Mouse (Mus musculus) cerebellum, adult 2 months (tissue): ENCODE data around the gene Lrrc30.

Source experiments
- CTCF ChIP-seq: fragments of 200-500 bp; IDR thresholded peaks from 2 replicates; pipeline ENCODE4 v1.5.1; 2011; ENCODE audit warnings: low read depth, mild to moderate bottlenecking, control low read depth, low read length, moderate library complexity, borderline replicate concordance; ENCODE audit not compliant: insufficient read depth
- POLR2A ChIP-seq: fragments of 200-500 bp; IDR thresholded peaks from 2 replicates; pipeline ENCODE4 v1.6.1; 2011; ENCODE audit warnings: low read length, control low read depth, borderline replicate concordance; ENCODE audit not compliant: insufficient read depth

GRCm38 (mm10) chr17:67614381-67614780, 18.1 kb downstream of the Lrrc30 start:
- TF ChIP-seq CTCF (no peak), POLR2A (no peak)
